Comparison of ENCODE assay signal across 29 mouse cellular contexts in genomic region chr14:119061811-119062210, GRCm38 (mm10). TPM values are rescaled to one million over a fixed set of nuclear protein-coding genes. Genes with fewer than 3 reads are reported as not detected.
"Had no signal": no experiment of that assay in that cellular context is flagged by ENCODE, and none has a peak within 500 bp of the region (broad histone marks: within the 10 kb centered on the region; RNA-seq: fewer than 3 reads in every experiment).

No protein-coding gene starts in this region.

- H3K27me3 ChIP-seq: embryonic facial prominence, embryonic 12.5 days; embryonic facial prominence, embryonic 13.5 days; embryonic facial prominence, embryonic 15.5 days; forebrain, embryonic 12.5 days; forebrain, embryonic 13.5 days; forebrain, embryonic 15.5 days had no signal

- H3K9ac ChIP-seq: embryonic facial prominence, embryonic 12.5 days; embryonic facial prominence, embryonic 13.5 days; embryonic facial prominence, embryonic 15.5 days; forebrain, embryonic 12.5 days; forebrain, embryonic 13.5 days; forebrain, embryonic 15.5 days; forebrain, postnatal 0 days had no signal

- H3K27ac ChIP-seq: embryonic facial prominence, embryonic 10.5 days; embryonic facial prominence, embryonic 12.5 days; embryonic facial prominence, embryonic 13.5 days; embryonic facial prominence, embryonic 15.5 days; forebrain, embryonic 10.5 days; forebrain, embryonic 12.5 days; forebrain, embryonic 13.5 days; forebrain, embryonic 15.5 days; gastrocnemius, adult 2 months; heart, adult 2 months; heart, embryonic 10.5 days had no signal

- H3K9me3 ChIP-seq: embryonic facial prominence, embryonic 10.5 days; embryonic facial prominence, embryonic 12.5 days; embryonic facial prominence, embryonic 13.5 days; embryonic facial prominence, embryonic 15.5 days; forebrain, embryonic 10.5 days; forebrain, embryonic 12.5 days; forebrain, embryonic 13.5 days; forebrain, embryonic 15.5 days; heart, embryonic 10.5 days had no signal

- DNase-seq: cerebellum, adult 2 months; cerebellum, adult 8-10 months; cerebellum, adult 9-10 months; cerebellum, adult 9-11 months; cerebellum, postnatal 10 days; cerebellum, postnatal 14 days; cerebellum, postnatal 25 days; cerebellum, postnatal 36 days; embryo, embryonic 11 days; forebrain, postnatal 0 days; gastrocnemius, adult 2 months; gastrocnemius, postnatal 10 days; gastrocnemius, postnatal 14 days; gastrocnemius, postnatal 25 days; gastrocnemius, postnatal 36 days; heart, adult 18-20 months; heart, adult 2 months had no signal

- H3K4me2 ChIP-seq: embryonic facial prominence, embryonic 12.5 days; embryonic facial prominence, embryonic 13.5 days; embryonic facial prominence, embryonic 15.5 days; forebrain, embryonic 12.5 days; forebrain, embryonic 13.5 days; forebrain, embryonic 15.5 days had no signal

- H3K36me3 ChIP-seq: forebrain, embryonic 15.5 days had no signal

- H3K4me1 ChIP-seq: embryonic facial prominence, embryonic 10.5 days; embryonic facial prominence, embryonic 12.5 days; embryonic facial prominence, embryonic 13.5 days; embryonic facial prominence, embryonic 15.5 days; forebrain, embryonic 10.5 days; forebrain, embryonic 12.5 days; forebrain, embryonic 13.5 days; forebrain, embryonic 15.5 days; heart, embryonic 10.5 days had no signal

- H3K4me3 ChIP-seq: embryonic facial prominence, embryonic 10.5 days; embryonic facial prominence, embryonic 12.5 days; embryonic facial prominence, embryonic 13.5 days; embryonic facial prominence, embryonic 15.5 days; erythroblast, embryonic 14.5 days; forebrain, embryonic 10.5 days; forebrain, embryonic 12.5 days; forebrain, embryonic 13.5 days; forebrain, embryonic 15.5 days; gastrocnemius, adult 2 months; heart, adult 2 months; heart, embryonic 10.5 days had no signal

- ATAC-seq: forebrain, embryonic 13.5 days; forebrain, embryonic 14.5 days; forebrain, embryonic 15.5 days; forebrain, embryonic 16.5 days; forebrain, postnatal 0 days had no signal

RNA-seq across cellular contexts. Expression of gene Uggt2, which starts 37.4 kb away (rescaled TPM):
- polyA plus RNA-seq: erythroblast, embryonic 14.5 days had no signal
